Mouse (Mus musculus) ovary, adult 2 months (tissue): ENCODE data around the gene Sycp3. TPM values are rescaled to one million over a fixed set of nuclear protein-coding genes. Genes with fewer than 3 reads are reported as not detected.

Source experiments
- polyA plus RNA-seq: library from polyadenylated mRNA; depleted of rRNA; stranded (reverse); fragments of >200 nt; gene quantifications from 2 replicates; pipeline ENCODE4 v1.2.3, GENCODE M21; 2012; rRNA removed

The Sycp3 gene
- not detected in 2 replicates for polyA plus RNA-seq

DNA sequence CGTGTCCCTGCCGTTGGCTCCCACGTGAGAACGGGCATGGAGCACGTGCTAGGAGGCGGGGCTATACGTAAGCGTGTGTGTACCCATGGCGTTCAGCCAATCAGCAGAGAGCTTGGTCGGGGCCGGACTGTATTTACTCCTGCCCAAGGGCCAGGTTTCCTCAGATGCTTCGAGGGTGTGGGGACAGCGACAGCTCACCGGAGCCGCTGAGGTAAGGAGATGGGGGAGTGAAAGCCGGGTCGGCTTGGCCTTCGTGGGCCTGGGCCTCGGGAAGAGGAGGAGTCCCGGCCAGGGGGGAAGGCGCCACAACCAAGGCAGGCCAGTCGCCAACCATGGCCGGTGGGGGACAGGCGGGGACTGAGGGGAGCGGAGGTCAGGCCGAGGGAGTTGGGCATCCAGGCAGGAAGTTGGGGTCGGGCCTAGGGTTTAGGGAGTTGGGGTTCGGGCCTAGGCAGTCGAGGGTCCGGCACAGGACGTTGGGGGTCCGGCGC, at the start of gene Sycp3:
TSS of gene Sycp3 (plus strand) at position 68 of the 491 bp plus-strand sequence.

DNA sequence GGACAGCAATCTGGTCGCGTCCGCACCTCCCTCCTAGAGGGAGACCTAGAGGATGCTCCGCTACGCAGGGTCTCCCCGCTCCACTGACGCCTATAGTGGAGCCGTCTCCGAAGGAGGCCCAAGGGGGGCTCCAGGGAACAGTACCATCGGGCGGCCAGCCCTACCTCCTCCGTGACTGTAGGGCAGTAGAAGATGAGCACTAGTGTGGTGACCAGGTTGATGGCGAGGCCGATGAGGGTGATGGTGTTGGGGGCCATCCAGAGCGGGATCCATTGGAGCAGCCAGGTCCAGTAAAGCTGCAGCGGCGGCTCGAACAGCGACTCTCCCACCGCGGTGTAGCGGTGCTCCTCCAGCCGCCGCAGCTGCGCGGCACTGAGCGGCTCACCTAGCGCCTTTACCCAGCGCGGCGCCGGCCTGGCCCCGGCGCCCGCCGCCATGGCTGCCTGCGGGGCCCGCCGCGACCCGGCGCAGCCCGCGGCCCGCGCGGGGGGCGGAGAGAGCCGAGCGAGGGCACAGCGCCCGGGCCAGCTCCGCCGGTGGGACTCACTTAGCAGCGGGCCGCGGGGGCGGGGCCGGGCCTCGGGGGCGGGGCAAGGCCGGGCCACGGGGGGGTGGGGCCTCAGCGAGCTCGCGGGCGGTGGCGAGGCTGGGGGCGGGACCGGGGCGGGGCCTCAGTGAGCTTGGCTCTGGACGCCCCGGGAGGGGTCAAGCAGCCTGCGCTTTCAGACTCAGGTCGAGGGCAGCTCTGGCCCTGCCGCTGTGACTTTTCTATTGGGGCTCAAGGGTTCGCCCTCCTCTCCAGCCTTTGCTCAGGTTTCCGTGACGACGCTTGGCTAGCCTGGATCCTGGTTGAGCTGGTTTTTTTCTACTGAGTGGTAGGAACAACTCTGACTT, 44.3 kb downstream of the Sycp3 start, which contains the start of gene Chpt1:
TSS of gene Chpt1 (minus strand) at position 653 of the 894 bp plus-strand sequence.

Other genes with a start within 250 kb of the Sycp3 start
- 23.3 and 23.9 TPM in 2 replicates for gene Dram1, start 80.5 kb upstream of the Sycp3 start, polyA plus RNA-seq
- gene Gnptab, start 80.4 kb upstream of the Sycp3 start, polyA plus RNA-seq, result 10.5 and 13.5 TPM in 2 replicates
- 132 and 134 TPM in 2 replicates for gene Chpt1, start 44.5 kb downstream of the Sycp3 start, polyA plus RNA-seq
- 4.8 and 5.8 TPM in 2 replicates for gene Mybpc1, start 145.6 kb downstream of the Sycp3 start, polyA plus RNA-seq
- gene Spic, start 225.4 kb downstream of the Sycp3 start, polyA plus RNA-seq, result 0.17 and 0.19 TPM in 2 replicates